Mouse (Mus musculus): Measurements from ENCODE around the gene Sema4g.
A peak's percentile ranks its signal among the peaks of the same experiment; 100 is the strongest.
"Not testable (repeated sequence)": the region's sequence is repeated elsewhere in the genome, so short reads cannot be mapped to it uniquely, and the experiment has no call there.

Gene Sema4g

DNA sequence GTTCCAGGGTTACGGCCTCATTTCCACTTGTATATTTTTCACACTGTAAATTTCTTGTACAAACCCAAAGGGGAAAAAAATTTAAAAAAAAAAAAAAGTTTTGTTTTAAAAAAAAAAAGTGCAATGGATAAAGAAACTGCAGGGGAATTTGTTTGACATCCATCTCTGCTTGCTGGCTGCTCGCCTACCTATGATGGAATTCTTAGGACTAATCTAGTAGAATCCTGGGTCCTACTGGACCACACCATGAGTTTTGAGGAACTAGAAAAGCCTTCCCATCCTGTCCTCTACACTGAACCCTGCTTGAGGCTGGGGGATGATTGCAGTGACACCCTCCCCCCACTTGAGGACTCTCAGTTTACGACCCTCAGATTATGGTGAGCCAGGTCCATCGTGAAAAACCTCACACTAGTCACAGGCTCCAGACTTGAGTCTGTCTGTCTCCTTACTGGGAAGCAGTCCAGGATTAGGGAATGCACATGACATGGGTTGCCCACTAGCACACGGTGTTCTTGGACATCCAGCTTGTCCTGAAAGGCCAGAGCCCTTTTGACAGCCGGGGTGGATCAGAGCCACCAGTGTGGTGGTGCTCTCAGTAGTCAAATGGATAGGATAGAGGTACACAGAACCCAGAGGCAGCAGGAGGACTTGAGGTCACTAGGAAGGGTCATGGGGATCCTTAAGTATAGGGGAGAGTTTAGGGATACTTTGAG, 38.2 kb downstream of the Sema4g start:
- DNase-seq, result no peak

DNA sequence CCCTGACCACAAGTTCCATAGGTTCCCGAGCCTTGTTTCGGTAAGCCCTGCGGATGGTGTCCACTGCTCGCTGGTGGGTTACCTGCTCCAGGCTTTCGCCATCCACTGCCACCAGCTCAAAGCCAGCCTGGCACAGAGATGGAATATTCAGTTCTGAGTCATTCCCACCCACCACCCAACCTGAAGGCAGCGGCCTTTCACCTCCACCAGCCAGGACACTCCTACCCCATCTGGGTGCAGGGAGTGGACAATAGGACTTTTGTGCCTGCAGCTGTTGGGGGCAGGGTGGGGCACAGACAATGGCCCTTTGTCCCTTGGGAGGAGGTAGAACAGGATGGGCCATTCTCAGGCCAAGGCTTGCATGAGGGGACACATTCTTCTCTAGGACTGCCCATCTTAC, 38.9 kb downstream of the Sema4g start:
- DNase-seq, result no peak

DNA sequence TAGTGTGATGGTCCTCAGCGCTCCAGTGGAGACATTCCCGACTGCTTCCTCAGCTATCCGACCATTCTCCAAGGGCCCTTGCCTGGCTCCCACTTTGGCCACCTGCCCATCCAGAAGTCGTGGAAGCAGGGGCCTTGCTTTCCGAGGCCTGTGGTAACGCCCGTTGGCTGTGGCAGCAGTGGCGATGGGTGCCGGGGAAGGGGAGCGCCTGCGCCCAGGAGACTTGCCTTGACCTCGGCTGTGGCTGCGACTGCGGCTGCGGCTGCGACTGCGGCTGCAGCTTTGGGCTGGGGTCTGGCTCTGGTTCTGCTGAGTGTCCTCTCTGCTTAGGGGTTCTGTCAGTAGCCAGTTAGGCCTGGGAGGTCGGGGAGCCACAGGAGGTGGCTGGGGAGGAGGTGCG, 39.8 kb downstream of the Sema4g start:
- DNase-seq, result no peak

DNA sequence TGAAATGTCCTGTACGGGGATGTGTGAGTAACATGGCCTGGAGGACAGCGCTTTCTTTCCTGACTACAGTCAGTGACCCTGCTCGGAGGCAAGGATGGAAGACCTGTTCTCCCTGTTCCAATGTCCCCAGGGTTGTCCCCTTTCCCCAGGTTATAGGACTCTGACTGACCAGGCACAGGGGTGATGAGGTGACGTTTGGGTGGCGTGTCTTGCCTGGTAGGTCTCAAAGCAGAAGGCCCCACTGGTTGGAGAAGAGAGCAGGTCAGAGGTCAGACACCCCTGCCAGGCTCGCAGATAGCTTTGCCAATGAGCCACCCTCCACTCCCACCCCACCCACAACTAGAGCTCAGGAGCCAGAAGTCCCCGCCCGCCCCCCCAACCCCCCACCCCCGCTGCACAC, 40.7 kb downstream of the Sema4g start:
- no peak for DNase-seq

DNA sequence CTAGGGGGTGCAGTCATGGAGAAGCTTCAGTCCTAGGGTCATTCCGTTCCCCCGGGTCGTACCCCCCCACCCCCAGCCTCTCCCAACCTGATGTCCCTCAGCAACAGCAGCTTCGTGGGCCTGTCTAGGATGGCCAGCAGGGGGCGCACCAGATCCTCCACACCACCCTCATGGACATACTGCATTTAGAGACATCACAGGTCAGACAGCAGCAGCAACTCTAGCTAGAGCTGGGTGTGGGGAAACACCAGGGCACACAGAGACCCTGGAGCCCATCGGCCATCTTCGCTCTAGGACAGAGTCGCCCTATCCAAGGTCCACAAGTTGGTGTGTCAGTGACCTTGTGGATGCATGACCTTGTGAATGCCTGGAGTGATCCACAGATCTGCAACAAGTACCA, 41.2 kb downstream of the Sema4g start:
- DNase-seq, result peak; percentile 59

DNA sequence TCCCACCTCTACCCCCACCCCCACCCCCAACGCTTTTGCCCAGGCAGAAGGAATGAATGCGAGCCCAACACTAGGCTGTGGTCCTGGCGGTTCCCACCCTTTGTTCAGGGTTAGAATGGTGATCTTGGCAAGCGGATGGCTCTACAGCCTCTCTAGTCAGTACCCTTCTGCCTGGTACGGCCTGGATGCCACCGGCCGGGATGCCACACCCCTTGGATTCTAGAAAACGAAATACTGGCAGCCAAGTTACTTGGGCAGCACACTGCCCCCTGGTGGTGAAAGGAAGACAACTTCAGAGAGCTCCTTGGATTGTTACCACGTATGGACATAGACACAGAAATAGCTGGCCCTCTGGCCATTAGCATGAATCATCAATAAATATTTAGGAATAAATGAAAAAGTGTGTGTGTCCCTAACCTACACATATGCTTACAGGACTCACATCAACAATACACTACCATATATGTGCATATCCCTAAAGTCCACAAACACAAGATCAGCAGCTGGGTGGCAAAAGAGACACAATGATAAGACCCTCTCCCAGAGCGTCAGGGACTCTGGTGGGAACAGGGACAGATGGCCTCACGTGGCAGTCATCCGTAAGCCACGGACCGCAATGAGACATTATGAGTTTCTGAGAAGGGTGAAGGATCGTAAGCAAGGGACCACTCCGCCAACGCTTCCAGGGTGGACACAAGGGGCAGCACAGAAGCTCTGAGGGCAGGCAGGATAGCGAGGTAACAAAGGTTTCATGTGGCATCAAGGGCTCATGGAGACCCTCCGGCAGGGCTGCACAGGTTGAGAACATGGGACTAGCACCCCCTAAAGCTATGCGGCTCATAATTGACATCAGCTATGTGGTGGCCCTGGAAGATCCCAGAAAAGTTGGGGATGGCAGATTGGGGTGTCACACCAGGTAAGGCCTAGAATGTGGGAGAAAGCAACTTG, 42.1 kb downstream of the Sema4g start:
- peak; percentile 54 for DNase-seq

DNA sequence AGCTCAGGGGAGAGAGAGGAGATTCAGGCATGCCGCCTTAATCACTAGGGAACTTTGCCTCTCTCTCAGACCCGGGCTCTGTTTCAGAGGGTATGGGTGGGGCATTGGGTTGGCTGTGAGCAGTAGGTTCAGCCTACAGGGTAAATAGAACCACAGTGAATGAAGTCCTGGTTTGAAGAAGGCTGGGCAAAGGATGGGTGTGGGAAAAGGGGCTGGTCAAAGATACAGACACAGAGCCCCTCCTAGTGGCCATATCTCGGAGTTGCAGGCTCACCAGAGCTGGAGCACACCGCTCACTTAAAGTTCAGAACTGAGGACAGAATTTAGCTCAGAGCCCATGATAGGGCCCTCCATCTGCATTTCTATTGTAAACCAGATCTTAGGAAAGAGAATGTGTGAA, 42.9 kb downstream of the Sema4g start:
- DNase-seq, result peak; percentile 69

DNA sequence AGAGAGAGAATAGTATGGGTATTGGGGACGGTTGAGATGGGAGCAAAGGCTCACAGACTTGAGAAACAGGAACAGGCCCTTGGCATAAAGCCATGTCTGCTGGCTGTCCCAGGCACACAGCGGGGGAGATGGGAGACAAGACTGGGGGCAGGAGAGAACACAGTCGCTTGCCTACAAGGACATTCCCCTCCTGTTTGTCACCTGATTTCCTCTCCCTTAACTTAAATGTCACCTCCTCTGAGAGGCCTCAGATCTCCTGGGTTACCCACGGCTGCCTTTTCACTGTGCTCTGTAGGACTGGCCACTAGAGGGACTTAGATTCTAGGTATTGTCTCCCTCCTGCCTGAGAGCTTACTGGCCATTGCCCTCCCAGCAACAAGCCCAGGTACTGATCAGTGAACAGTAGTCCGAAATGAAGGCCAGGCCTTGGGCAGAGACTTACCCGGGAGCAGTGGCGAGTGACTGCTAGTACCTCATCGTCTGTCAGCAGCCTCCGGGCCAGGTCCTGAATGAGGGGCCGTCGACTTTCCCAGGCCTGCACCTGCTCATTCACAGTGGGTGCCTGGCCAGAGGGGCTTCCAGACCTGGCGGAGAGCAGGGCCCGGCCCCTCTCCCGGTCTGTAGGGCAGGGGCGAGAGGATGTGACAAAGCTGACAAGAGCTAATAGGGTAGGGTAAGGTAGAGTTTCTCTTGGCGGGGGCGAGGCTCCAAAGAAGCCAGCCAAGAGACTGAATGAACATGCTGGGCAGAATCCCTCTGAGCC, 43.9 kb downstream of the Sema4g start:
- DNase-seq, result no peak

DNA sequence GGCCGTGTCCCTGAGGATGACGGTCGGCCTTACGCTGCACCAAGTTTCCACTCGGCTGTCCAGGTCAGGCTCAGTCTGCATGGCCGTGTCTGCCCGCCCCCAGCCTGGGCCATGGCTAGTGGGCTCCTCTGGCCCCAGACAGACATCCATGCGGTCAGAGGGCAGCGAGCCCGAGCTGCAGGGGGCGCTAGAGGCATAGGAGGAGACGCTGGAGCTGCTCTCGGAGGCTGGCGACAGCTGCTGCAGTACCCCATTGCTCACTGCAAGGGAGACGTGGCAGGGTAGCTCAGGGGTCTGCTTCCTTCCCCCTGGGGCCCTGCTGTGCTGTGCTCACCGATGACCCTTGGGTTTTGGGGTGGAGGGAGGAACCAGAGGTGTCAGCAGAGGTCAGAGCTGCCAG, 48.0 kb downstream of the Sema4g start:
- peak; percentile 48 for DNase-seq

DNA sequence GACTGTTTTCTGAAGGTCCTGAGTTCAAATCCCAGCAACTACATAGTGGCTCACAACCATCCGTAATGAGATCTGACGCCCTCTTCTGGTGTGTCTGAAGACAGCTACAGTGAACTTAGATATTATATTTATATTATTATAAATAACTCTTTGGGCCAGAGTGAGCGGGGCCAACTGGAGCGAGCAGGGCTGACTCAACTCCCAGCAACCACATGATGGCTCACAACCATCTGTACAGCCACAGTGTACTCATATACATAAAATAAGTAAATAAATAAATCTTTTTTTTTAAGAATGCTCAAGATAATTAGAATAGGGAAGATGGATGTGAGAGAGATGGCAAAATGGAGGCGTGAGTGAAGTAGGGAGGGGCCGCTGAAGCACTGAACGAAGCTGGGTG, 49.3 kb downstream of the Sema4g start:
- DNase-seq, result not testable (repeated sequence)

DNA sequence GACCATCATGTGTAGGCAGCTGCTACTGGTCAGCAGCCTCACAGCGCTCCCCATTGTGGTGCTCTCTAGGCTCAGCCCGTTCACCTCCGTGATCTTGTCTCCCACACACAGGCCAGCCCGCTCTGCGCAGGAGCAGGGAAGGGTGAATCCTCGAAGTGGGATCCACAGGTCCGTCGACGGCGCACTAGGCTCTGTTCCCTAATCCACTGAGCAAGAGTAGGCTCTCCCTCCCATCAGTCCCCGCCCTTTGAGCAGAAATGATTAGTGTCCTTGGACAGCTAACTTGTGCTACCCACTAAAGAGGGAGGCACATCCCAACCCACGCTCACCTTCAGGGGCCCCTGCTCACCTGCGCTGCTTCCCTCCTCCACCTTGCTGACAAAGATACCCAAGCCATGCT, 51.3 kb downstream of the Sema4g start:
- no peak for DNase-seq

DNA sequence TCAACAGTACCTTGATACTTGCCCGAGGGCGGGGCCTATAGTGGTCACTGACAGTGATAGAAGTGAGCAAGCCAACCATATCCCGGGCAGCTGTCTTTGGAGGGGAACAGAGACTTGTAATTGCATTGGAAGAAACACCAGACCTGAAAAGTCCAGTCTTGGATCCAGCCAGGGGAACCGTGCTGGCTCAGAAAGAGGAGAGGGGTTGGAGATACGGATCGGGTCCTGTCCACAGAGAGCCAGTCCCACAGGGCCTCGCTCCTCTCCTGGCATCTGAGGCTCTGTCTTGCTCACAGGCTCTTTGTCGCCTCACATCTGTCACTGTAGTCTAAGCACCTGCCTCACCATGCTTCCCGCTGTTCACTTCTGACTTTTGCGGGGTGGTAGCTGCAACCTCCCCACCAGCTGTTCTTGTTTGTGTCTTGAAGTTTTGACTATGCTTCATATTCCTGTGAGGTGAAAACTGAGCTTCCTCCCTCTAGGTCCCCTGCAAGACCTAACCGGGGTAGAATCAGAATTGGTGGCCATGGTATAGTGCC, 55.6 kb downstream of the Sema4g start:
- no peak for DNase-seq

DNA sequence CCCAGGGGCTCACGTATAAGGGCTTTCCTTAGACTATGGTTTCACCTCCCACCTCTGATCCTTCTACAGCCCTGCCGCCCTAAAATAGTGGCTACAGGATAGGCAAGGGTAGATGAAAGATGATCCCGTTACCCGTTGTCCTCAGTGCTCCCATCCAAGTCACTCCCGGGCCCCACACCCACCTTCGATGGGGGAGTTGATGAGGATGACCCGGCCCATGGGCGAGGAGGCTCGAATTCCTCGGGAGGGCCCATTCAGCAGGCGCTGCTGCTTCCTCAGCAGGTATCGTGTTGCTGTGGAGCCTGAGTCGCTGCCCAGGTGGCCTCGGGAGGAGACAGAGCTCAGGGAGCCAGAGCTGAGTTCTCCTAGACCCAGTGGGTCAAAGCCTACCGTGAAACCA, 56.3 kb downstream of the Sema4g start:
- no peak for DNase-seq

DNA sequence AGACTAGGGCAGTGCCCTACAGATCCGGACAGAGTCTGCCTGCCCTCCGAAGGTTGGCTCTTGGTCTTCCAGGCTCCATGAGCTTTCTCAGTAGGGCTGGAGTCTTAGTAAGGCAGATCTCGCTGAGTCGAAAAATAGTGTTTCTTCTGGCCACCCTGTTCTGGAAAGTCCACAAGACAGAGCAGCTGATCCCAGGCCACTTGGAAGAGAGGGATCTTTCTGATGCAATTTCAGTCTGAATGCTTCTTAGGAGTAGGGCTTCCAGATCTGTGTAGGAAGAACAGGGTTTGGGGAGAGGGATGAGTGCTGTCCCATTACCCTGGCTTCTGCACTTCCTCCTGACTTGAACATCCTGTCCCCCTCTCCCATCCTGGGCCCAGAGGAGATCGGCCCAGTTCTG, 56.8 kb downstream of the Sema4g start, which contains the start of gene Pdzd7:
Pdzd7 (minus strand) TSS at position 67 of the 400 bp plus-strand sequence.
- no peak for DNase-seq

DNA sequence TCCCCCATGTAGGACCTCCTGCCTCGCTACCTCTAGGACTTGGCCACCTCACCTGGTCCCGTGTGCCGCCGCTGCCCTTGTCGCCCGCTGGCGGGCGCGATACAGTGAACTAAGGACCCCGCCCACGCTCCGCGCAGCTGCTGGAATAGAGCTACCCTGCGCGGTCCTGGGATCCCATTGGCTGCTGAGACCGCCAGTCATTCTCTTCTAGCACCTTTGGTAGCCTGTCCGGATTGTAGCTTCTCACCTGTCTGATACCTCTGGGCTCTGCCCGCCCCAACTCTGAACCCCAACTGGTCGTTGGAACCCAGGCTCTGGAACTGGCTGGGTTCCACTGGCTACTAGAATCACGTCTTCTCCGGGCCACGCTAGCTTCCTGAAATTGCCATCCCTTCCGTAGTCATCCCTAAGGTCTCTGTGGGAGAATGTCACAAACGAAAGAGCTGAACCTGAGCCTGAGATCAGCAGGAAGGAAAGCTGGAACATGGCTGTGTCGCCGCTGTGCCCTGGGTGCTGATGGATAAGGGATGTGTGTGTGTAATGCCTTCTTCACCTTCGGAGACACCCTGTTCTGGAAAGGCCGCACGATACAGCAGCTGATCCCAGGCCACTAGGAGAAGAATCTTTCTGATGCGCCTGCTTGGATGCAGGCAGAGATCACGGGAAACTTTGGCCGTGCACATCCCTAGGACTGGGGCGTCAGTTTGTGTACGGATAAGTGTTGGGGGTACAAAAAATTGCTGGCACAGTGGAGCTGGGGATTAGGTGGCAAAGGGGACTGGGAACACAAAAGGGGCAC, 57.8 kb downstream of the Sema4g start:
- peak; percentile 79 for DNase-seq

DNA sequence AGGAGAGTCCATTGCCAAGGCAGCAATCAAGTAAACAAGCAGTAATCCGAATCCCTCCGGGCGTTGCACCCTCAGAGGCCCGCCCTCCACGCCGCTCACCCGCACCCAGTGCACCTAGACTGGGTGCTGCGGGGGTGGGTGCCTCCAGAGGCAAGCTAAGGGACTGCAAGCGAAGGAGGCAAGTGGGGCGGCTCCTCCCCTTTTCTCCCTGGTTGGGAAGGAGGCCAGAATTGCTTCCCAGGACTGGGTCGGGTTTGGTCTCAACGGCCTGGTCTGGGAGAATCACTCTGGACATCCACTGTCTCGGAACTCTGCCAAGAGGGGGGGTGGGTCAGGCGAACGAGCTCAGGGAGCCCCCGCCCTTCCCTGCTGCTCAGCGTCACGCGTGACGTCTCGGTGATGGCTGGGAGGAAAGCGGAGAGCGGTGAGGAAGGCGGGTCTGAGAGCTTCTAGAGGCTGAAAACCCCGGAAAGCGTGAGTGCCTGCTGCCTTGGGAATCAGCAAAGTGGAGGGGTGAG, 58.6 kb downstream of the Sema4g start, which contains the start of gene Sfxn3:
Sfxn3 (plus strand) TSS at position 87 of the 518 bp plus-strand sequence.
- peak; percentile 89 for DNase-seq

DNA sequence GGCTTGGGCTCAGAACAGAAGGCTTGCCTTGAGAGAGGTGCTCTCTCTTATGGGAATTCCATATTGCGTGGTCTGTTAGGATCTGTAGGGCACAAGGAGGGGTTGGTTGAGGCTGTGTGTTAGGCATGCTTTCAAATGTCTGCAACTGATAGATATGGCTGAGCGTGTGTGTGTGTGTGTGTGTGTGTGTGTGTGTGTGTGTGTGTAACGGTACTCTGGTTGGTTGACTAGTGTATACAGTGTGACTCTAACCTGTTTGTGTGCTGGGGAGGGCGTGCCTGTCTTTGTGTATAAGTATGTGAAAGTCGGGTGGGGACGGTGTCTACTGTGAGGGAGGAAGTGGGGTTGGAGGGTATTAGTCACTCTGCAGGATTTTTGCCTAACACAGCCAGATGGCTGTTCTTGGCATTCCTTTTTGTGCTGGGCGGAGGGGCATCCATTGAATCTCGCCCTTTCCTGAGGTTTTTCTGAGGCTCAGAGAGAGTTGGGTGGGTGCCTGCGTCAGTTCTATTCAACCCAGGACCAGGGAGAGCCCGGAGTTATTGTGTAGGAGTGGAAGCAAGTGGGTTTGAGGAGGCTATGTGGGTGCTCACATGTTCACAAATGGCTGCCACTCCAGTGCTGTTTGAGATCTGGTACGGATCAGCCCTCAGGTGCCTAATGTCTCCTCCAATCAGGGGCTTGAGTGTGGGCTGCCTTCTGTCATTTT, 59.2 kb downstream of the Sema4g start:
- peak; percentile 59 for DNase-seq

DNA sequence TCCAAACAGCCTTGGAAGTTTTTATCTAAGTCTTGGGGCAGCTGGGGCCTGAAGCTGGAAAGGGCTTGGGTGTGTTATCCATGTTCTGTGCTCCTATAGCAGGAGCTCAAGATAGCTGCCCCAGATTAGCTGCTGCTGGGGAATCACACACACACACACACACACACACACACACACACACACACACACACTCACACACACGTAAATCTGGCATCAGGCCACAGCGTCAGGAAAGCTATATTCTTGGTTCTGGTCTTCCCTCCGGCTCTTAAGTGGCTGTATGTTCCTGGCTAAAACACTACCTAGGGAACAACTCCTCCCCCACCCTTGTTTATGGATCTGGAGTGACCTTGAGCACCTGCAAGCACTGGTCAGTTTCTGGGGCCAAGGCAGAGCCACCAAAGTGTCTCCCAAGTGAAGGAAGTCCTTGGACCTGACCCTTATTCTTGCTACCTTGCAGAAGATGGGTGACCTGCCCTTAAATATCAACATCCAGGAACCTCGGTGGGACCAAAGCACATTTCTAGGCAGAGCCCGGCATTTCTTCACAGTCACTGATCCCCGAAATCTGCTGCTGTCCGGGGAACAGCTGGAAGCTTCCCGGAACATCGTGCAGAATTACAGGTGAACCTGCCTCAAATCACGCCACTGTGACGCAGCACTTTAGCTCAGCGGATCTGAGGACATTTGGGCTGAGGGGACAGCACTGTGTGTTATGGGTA, 59.9 kb downstream of the Sema4g start:
- DNase-seq, result no peak

DNA sequence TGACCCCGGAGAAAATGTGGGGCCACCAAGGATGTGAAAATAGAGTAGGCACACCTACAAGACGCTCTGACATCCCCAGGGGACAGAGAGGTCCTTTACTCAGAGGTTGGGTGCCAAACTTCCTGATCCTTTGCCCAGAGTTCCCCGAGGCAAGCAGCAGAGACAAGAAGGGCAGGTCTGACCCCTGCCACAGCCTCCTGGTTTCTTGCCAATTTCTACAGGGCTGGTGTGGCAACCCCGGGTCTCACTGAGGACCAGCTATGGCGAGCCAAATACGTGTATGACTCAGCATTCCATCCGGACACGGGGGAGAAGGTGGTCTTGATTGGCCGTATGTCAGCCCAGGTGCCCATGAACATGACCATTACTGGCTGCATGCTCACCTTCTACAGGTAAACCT, 60.6 kb downstream of the Sema4g start:
- DNase-seq, result no peak

Measured in thymus, postnatal 25 days (tissue).